Mouse (Mus musculus): Measurements from ENCODE around the gene Hs3st4. TPM values are rescaled to one million over a fixed set of nuclear protein-coding genes. Genes with fewer than 3 reads are reported as not detected.

Gene Hs3st4
- 0.28 TPM in 2 replicates for polyA plus RNA-seq (2016; fragmentation: Nextera tagmentation; extraction: Ambion mirVana)

GRCm38 (mm10) chr7:123982461-123983038 lies at the start of gene Hs3st4:
Hs3st4 (plus strand) TSS chr7:123982869.
- H3K4me1 ChIP-seq = peaks cover 8% of the 10 kb centered on the region
- H3K36me3 ChIP-seq = no peaks in the 10 kb centered on the region
- no peak for DNase-seq (ENCODE audit: low spot score)
- H3K27me3 ChIP-seq (ENCODE audit: insufficient read depth, poor library complexity, severe bottlenecking) = peaks cover 90% of the 10 kb centered on the region
- 1% methylated on average over 38 of the region's 74 CpGs for WGBS
- no peaks in the 10 kb centered on the region for H3K9me3 ChIP-seq
- H3K4me3 ChIP-seq = peak within 1 kb of the TSS; percentile 75
- H3K27ac ChIP-seq = peak within 1 kb of the TSS; percentile 29; the same call in 1 of the 2 replicates

- Histone ChIP-seq H3K9me3 (no peaks in the 10 kb centered on the region), H3K27me3 (ENCODE audit: insufficient read depth, poor library complexity, severe bottlenecking) (no peaks in the 10 kb centered on the region), H3K4me1 (no peaks in the 10 kb centered on the region), H3K36me3 (no peaks in the 10 kb centered on the region), H3K27ac (no peak overlapping the region), H3K4me3 (no peak overlapping the region)
- DNase-seq (ENCODE audit: low spot score) = no peak
- WGBS = 68% methylated on average over 3 of the region's 3 CpGs
Observed at GRCm38 (mm10) chr7:123946836-123947235, 35.8 kb upstream of the Hs3st4 start.

GRCm38 (mm10) chr7:123963021-123963420 lies 19.6 kb upstream of the Hs3st4 start:
- H3K27ac ChIP-seq = no peak overlapping the region
- no peaks in the 10 kb centered on the region for H3K4me1 ChIP-seq
- no peaks in the 10 kb centered on the region for H3K36me3 ChIP-seq
- no peak overlapping the region for H3K4me3 ChIP-seq
- H3K9me3 ChIP-seq = no peaks in the 10 kb centered on the region
- DNase-seq (ENCODE audit: low spot score) = no peak
- no peaks in the 10 kb centered on the region for H3K27me3 ChIP-seq (ENCODE audit: insufficient read depth, poor library complexity, severe bottlenecking)
- 81% methylated on average over 5 of the region's 5 CpGs for WGBS

DNA sequence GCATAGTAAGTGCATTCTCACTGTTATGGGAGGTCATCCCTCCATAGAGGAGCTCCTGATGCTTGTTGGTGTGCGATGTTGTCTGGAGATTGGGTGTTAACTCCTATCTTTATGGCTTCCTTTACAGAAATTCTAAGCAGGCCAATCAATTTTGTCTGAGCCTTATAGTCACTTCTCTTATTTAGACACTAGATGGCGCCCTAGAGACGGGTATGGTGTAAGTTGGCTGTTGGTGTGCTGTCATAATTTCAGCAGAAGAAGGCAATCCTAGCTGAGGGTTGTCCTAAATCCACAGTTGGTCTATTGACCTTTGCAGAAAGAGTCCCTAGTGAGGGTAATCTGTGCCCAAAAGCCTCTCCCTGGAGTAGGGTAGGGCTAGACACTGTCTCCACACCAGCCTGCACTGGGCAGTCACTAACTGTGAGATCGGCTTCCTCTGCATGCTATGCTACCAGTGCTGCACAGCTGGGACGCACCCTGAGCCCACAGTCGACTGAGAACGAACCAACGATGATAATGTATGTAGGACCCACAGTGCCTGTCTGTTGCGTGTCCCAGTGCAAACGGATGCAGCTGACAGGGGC lies 18.0 kb upstream of the Hs3st4 start:
- 50% methylated on average over 10 of the region's 10 CpGs for WGBS
- no peaks in the 10 kb centered on the region for H3K9me3 ChIP-seq
- H3K4me3 ChIP-seq = no peak overlapping the region
- no peak for DNase-seq (ENCODE audit: low spot score)
- no peaks in the 10 kb centered on the region for H3K4me1 ChIP-seq
- H3K36me3 ChIP-seq = no peaks in the 10 kb centered on the region
- H3K27me3 ChIP-seq (ENCODE audit: insufficient read depth, poor library complexity, severe bottlenecking) = no peaks in the 10 kb centered on the region
- no peak overlapping the region for H3K27ac ChIP-seq

- WGBS = 61% methylated on average over 7 of the region's 7 CpGs
- no peak for DNase-seq (ENCODE audit: low spot score)
Observed at GRCm38 (mm10) chr7:123965515-123965914, 17.2 kb upstream of the Hs3st4 start.

GRCm38 (mm10) chr7:123975441-123975840 lies 7.2 kb upstream of the Hs3st4 start:
- DNase-seq (ENCODE audit: low spot score) = no peak
- WGBS = 82% methylated on average over 7 of the region's 7 CpGs
- Histone ChIP-seq H3K4me1 (no peaks in the 10 kb centered on the region), H3K27ac (no peak overlapping the region), H3K4me3 (no peak overlapping the region), H3K36me3 (no peaks in the 10 kb centered on the region), H3K27me3 (ENCODE audit: insufficient read depth, poor library complexity, severe bottlenecking) (peaks cover 19% of the 10 kb centered on the region), H3K9me3 (no peaks in the 10 kb centered on the region)

More at GRCm38 (mm10) chr7:123965515-123965914, 17.2 kb upstream of the Hs3st4 start:
- H3K9me3 ChIP-seq = no peaks in the 10 kb centered on the region
- no peaks in the 10 kb centered on the region for H3K27me3 ChIP-seq (ENCODE audit: insufficient read depth, poor library complexity, severe bottlenecking)
- H3K4me3 ChIP-seq = no peak overlapping the region
- no peaks in the 10 kb centered on the region for H3K36me3 ChIP-seq
- H3K4me1 ChIP-seq = no peaks in the 10 kb centered on the region
- no peak overlapping the region for H3K27ac ChIP-seq

- no peak overlapping the region for H3K4me3 ChIP-seq
- 53% methylated on average over 7 of the region's 7 CpGs for WGBS
- peaks cover 79% of the 10 kb centered on the region for H3K27me3 ChIP-seq (ENCODE audit: insufficient read depth, poor library complexity, severe bottlenecking)
- H3K4me1 ChIP-seq = peaks cover 8% of the 10 kb centered on the region
- no peak overlapping the region for H3K27ac ChIP-seq
- no peaks in the 10 kb centered on the region for H3K36me3 ChIP-seq
- DNase-seq (ENCODE audit: low spot score) = no peak
- H3K9me3 ChIP-seq = no peaks in the 10 kb centered on the region
Observed at GRCm38 (mm10) chr7:123981435-123981834, 1.2 kb upstream of the Hs3st4 start.

DNA sequence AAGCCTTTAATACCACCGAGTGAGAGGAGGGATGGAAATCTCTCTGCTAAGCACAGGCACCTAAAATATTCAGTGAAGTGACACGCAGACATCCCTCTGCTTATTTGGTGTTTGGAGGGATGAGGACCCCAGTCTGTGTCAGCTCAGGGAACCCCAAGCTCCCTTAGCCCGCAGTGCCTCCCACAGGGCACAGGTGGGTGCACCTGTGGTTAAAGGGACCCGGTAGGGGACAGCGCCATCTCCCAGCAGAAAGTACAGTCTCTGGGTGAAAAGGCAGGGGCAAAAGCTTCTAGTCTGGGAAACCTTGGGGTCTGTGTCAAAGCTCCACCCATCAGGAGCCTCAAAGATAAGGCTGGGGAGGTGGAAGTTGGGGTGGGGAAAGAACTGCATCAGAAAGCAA lies 659 bp upstream of the Hs3st4 start:
- no peak overlapping the region for H3K27ac ChIP-seq
- H3K4me1 ChIP-seq = peaks cover 8% of the 10 kb centered on the region

GRCm38 (mm10) chr7:123983177-123984046 lies 743 bp downstream of the Hs3st4 start:
- H3K27ac ChIP-seq = peak overlapping the region; percentile 29; the same call in 1 of the 2 replicates
- no peaks in the 10 kb centered on the region for H3K36me3 ChIP-seq
- WGBS = 2% methylated on average over 94 of the region's 97 CpGs
- peak overlapping the region; percentile 75 for H3K4me3 ChIP-seq
- H3K4me1 ChIP-seq = peaks cover 8% of the 10 kb centered on the region
- no peak for DNase-seq (ENCODE audit: low spot score)
- no peaks in the 10 kb centered on the region for H3K9me3 ChIP-seq
- H3K27me3 ChIP-seq (ENCODE audit: insufficient read depth, poor library complexity, severe bottlenecking) = peaks cover 90% of the 10 kb centered on the region

More for the DNA sequence above, 659 bp upstream of the Hs3st4 start:
- no peak for DNase-seq (ENCODE audit: low spot score)
- no peaks in the 10 kb centered on the region for H3K36me3 ChIP-seq
- peaks cover 85% of the 10 kb centered on the region for H3K27me3 ChIP-seq (ENCODE audit: insufficient read depth, poor library complexity, severe bottlenecking)
- WGBS = 3% methylated on average over 5 of the region's 5 CpGs
- no peaks in the 10 kb centered on the region for H3K9me3 ChIP-seq
- H3K4me3 ChIP-seq = peak overlapping the region; percentile 75

GRCm38 (mm10) chr7:123992121-123992520 lies 9.5 kb downstream of the Hs3st4 start:
- 69% methylated on average over 3 of the region's 3 CpGs for WGBS
- H3K9me3 ChIP-seq = no peaks in the 10 kb centered on the region
- H3K27ac ChIP-seq = no peak overlapping the region
- H3K36me3 ChIP-seq = no peaks in the 10 kb centered on the region
- H3K4me1 ChIP-seq = no peaks in the 10 kb centered on the region
- no peak overlapping the region for H3K4me3 ChIP-seq
- DNase-seq (ENCODE audit: low spot score) = no peak
- H3K27me3 ChIP-seq (ENCODE audit: insufficient read depth, poor library complexity, severe bottlenecking) = peaks cover 20% of the 10 kb centered on the region

GRCm38 (mm10) chr7:123997266-123997665 lies 14.6 kb downstream of the Hs3st4 start:
- no peak for DNase-seq (ENCODE audit: low spot score)
- H3K36me3 ChIP-seq = no peaks in the 10 kb centered on the region
- H3K27ac ChIP-seq = no peak overlapping the region
- H3K27me3 ChIP-seq (ENCODE audit: insufficient read depth, poor library complexity, severe bottlenecking) = no peaks in the 10 kb centered on the region
- H3K4me3 ChIP-seq = no peak overlapping the region
- no peaks in the 10 kb centered on the region for H3K4me1 ChIP-seq
- no peaks in the 10 kb centered on the region for H3K9me3 ChIP-seq
- 33% methylated on average over 3 of the region's 3 CpGs for WGBS

DNA sequence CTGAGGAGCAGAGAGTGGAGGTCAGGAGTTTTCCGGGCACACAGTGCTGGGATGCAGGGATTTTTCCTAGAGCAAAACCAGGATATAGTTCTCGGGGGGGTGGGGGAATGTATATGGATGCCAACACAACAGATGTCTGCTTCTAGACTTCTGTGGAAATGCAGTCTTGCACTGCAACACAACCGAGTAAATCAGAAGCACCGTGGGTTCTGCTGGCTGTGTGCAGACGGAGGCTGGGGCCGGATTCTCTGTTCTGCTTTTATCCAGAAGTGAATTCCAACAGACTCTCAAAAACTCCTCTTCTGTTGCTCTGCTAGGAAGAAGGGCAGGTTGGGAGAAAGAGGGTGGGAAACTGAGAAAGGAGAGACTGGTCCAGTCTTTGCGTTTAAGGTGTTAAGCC lies 15.9 kb downstream of the Hs3st4 start:
- no peaks in the 10 kb centered on the region for H3K27me3 ChIP-seq (ENCODE audit: insufficient read depth, poor library complexity, severe bottlenecking)
- no peaks in the 10 kb centered on the region for H3K9me3 ChIP-seq
- no peaks in the 10 kb centered on the region for H3K36me3 ChIP-seq
- DNase-seq (ENCODE audit: low spot score) = no peak
- H3K4me1 ChIP-seq = no peaks in the 10 kb centered on the region
- no peak overlapping the region for H3K27ac ChIP-seq
- H3K4me3 ChIP-seq = no peak overlapping the region
- WGBS = 69% methylated on average over 7 of the region's 7 CpGs

DNA sequence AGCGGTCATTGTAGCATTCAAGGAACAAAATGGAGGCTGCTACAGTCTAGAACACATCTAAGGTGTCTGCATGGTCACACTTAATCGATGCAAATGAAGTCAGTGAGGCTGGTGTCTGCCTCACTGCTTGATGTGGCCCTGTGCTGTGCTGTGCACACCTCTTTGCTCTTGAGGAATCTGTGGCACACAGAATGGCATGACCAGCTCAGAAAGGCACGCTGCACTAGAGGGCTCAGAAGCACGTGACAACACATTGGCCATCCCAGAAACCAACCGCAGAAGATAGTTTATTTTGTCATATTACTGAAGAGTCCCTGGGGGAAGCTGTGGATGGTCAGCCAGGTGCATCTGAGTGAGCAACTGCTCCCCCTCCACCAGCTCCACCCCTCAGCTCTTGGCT lies 44.2 kb downstream of the Hs3st4 start:
- H3K9me3 ChIP-seq = no peaks in the 10 kb centered on the region
- no peaks in the 10 kb centered on the region for H3K4me1 ChIP-seq
- WGBS = 81% methylated on average over 5 of the region's 5 CpGs
- DNase-seq (ENCODE audit: low spot score) = no peak
- no peak overlapping the region for H3K27ac ChIP-seq
- no peak overlapping the region for H3K4me3 ChIP-seq
- H3K36me3 ChIP-seq = no peaks in the 10 kb centered on the region
- H3K27me3 ChIP-seq (ENCODE audit: insufficient read depth, poor library complexity, severe bottlenecking) = no peaks in the 10 kb centered on the region
